Mouse (Mus musculus) left cerebral cortex, adult 6 months (tissue): ENCODE results near the gene Klf3. TPM values are rescaled to one million over a fixed set of nuclear protein-coding genes. Genes with fewer than 3 reads are reported as not detected.

Experiments
- long read RNA-seq, 2 experiments: library from polyadenylated mRNA; unstranded; transcript quantifications; one replicate each; pipeline ENCODE4 v2.0.0; 2019 to 2020
- polyA plus RNA-seq: library from polyadenylated mRNA; unstranded; fragments of <200 nt; fragmentation: Nextera tagmentation; gene quantifications from 2 replicates; pipeline ENCODE4 v1.2.3, GENCODE M21; 2021

Klf3 gene
- polyA plus RNA-seq: 6.0 and 19.0 TPM in 2 replicates
- long read RNA-seq, experiment 1, full-length matches to known transcripts: 14 of 22 reads
- long read RNA-seq, experiment 1, partial matches to known transcripts: 2 of 22 reads
- long read RNA-seq, experiment 1, other reads (novel, unspliced or antisense): 6 of 22 reads
- long read RNA-seq, experiment 2, full-length matches to known transcripts: 4 of 7 reads
- long read RNA-seq, experiment 2, partial matches to known transcripts: 0 of 7 reads
- long read RNA-seq, experiment 2, other reads (novel, unspliced or antisense): 3 of 7 reads

DNA sequence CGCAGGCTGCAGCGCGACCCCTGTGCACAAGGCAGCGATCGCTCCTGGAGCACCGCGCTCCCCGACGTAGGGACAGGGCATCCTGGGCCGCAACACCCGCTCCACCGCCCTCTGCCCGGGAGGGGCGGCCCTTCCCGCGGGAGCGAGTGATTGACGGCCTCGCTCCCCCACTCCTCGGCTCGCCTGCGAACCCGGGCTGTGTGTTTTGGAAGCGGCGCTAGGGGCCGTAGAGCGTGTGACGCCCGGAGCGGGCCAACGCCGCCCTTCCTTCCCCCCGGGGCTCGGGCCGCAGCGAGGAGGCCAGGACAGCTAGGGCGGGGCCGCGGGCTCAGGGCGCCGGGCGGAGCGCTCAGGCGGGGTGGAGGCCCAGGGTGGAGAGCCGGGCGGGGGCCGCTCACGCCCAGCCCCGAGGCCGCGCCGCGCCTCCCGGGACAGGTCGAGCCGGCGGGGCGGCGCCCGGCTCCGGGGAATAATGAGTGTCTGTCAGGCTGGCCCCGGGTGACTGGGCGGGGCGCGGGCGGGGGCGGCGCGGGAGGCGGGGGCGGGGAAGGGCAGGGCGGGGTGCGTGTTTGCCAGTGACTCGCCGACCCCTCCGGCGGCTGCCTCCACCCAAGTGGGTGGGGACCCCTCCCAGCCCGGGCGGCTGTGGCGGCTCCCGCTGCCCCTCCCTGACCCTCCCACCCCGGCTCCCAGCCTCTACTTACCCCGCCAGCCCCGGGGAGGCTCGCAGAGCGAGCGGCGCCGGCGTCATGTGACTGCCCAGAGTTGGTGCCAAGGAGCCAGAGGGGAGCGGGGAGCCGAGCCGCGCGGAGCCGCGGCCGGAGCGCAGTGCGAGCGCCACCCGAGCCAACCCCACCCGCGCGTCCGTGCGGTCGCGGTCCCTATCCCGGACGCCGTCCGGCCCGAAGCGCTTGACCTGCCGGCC lies at the start of gene Klf3:
Gene Klf3, plus strand, starts transcription at position 594 of the 925 bp plus-strand sequence.

Other genes starting within 250 kb of the Klf3 start
- gene Tlr1, start 130.2 kb downstream of the Klf3 start, polyA plus RNA-seq: 0.14 and 0.20 TPM in 2 replicates
- gene Tlr6, start 156.7 kb downstream of the Klf3 start, polyA plus RNA-seq: 0.17 and 0.39 TPM in 2 replicates
- gene Fam114a1, start 166.7 kb downstream of the Klf3 start, polyA plus RNA-seq: 5.7 and 6.4 TPM in 2 replicates